Mouse (Mus musculus) Muller cell, postnatal 12 days (primary cell): ENCODE results near the gene Tas1r1.
A peak's percentile ranks its signal among the peaks of the same experiment; 100 is the strongest.

Experiments used
- DNase-seq: peaks from one replicate; pipeline ENCODE4 v3.0.0-alpha.2; 2015; ENCODE audit errors: inconsistent ontology term

Tas1r1 gene

DNA sequence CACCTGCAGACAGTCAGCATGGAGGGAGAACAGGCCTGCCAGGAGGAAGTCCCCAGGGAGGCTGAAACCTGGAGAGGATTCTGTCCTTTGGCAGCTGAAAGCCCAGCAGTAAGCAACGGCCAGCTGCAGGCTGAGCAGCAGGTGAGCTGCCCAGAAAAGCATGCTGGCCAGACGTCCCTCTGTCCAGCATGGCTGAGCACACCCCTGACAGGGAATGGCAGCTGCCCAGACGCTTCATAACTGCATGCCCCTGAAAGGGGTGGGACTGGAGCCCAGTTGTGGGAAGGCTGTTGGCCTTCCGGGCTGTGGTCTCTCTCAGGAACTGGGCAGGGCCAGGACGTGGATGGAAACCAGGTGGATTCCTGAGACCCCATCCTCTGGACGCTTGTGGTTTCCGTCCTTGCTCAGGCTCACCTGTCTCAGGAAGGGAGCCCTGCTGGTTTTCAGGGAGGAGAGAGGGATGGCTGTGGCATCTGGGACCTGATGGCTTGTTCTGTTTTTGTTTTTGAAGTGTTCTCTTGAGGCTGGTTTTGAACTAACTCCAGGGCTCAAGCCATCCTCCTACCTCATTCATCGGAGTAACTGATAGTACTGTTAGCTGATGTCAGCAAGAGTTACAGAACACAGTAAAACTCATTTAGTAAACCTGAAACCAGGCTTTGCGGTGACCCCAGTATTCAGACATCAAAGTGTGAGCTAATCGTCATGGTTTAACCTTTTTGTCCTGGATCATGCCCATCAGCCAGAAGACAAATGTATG, at the start of gene Tas1r1:
Gene Tas1r1, minus strand, starts transcription at position 344 of the 760 bp plus-strand sequence.
- DNase-seq, result peak; percentile 61

DNA sequence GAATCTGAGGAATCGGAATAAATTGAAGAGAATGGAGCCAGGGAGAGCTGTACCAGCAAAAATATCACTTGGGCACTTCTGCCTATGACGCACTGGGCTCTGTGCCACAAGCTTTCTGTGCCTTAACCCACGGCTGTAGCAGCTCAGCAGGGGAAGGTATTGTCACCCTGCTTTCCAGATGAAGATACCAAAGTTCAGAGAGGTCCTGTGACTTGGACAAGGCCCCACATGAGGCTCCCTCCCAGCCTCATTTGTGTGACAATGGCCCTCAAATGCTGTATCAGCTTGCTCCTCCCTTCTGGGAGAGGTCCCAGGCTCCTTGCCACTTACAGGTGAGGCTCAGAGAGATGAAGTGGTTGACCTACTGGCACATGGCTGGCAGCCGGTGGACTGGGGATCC, 49.8 kb upstream of the Tas1r1 start:
- peak; percentile 41 for DNase-seq

DNA sequence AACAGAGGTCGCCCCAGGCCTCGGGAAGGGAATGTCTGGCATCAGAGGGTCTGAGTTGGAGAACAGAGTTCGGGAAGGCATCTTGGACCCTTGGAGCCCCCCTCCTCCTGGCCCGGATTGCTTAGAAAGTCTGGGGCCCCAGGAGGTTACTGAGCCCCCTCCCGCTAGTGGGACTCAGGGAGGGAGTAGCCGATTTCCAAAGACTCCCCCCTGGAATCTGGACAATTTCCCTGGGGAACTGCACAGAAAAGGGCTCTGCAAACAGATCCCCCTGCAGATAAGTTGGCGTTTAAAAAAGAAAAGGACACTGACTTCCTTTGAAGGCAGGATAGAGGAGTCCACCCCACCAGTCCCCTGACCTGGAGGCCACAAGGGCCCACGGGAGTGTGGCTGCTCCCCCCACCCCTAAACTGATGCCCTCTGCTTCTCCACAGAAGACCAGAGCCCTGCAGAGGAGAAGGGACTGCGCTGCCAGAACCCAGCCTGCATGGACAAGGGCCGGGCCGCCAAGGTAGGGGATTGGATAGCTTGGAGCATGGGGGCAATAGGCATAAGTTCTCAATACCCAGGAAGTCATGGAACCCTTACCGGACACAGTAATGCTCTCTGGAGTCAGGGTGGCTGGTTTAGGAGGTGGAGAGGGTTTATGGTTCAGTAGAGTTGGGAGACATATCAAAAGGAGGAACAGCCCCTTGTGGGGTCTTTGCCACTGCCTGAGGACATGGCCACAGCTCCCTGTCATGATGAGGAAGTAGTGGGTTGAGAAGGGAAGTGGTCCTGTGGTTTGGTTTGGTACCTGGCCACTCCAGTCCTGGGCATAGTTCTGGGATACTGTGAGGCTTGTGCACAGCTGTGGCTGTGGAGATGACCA, 49.1 kb upstream of the Tas1r1 start:
- DNase-seq, result no peak

DNA sequence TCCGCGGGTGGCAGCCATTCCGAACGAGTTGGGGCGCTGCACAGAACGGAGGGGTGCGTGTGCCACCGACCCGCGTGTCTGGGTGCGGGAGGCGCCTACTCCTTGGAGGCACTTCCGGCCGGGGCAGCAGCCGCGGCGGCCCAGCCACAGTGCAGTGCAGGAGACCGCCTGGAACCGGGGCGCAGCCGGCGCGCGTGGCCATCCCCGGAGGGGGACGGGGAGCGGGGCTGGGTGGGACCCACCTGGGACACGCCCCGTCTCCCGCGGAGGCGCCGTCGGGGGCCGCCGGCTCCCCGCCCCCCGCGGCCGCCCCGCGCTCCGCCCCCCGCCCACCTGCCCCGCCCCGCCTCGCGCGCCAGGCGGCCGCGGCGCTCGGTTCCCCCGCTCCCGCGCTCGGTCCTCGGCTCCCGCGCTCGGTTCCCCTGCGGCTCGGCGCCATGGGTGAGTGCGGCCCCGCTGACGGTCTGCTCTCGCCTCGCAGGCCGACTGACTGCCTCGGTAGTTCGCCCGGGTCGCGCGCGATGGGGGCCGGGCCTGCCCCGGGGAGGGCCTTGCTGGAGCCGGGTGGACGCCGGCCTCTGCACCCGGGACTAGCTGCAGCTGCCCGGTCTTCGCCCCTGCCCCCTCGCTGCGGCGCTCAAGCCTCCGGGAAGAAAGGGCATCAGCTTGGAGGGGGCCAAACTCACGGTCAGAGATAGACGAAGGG, 48.3 kb upstream of the Tas1r1 start:
- peak; percentile 60 for DNase-seq

DNA sequence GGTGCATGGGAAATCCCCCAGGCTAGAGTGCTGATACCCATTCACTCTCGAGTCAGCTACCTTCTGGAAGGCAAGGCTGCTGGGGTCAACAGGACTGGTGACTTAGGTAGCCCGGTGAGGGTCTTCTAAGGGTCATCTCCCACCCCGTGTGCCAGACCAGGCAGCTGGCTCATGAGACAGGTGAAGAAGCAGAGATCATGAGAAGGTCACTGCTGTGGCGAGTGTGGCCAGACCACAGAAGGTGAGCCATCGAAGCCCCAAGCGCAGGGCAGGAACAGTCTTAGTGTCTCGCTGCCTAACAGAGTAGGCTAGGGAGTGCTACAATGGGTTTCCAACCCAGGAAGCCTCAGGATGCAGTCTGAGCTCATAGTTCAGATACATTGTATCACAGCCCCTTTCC, 46.2 kb upstream of the Tas1r1 start:
- no peak for DNase-seq

DNA sequence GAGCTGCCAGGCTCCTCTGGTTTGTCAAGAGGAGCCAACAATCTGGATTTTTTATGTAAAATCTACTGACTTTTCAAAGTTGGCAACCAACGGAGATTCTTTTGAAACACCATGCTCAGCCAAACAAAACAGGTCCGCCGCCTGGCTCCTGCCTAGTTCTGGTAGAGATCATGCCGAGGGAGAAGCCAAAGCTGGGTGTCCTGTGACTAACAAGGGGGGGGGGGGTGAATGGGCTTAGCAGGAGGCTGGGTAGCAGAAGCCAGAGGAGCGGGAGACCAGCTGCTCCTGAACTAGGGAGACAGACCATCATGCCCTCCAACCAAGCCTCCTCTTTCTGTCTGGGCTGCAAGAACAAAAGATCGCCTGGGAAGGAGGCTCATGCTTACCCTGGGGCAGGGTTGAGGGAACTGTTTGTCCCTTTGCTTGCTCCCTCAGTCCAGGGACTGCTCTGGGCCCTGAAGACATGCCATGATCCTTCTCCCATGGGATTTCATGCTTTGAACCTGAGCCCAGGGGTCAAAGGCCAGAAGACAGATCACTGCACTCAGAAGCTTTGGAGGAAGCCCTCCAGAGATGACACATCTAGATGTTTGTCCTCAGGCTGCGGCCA, 45.3 kb upstream of the Tas1r1 start:
- DNase-seq, result peak; percentile 87

DNA sequence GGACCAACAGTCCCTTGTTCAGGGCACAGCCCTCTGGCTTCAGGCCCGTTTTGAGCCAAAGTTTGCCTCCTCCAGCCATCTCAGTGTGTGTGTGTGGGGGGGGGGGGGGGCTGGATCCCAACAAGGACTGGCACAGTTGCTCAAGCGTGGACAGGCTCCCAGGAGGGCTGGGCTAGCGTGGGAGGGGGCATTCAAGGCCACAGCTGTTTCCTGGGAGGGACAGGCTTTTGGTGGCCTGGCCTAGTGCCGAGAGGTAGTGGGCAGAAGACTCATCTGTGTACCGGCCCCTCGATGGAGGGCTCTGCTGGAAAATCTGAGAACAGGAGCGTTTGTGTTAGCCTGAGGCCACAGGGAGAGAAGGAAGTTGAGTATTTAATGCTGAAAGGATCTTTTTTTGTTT, 41.6 kb upstream of the Tas1r1 start:
- DNase-seq, result peak; percentile 84

DNA sequence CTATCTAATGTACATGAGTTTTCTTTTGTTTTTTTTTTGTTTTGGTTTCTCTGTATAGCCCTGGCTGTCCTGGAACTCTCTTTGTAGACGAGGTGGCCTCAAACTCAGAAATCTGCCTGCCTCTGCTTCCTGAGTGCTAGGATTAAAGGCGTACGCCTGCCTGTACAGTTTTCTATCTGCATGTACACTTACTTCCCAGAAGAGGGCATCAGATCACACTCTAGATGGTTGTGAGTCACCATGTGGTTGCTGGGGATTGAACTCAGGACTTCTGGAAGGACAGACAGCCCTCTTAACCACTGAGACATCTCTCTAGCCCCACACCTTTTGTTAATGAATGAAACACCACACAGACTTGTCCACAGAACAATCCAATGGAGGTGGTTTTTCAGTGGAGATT, 40.9 kb upstream of the Tas1r1 start:
- no peak for DNase-seq

DNA sequence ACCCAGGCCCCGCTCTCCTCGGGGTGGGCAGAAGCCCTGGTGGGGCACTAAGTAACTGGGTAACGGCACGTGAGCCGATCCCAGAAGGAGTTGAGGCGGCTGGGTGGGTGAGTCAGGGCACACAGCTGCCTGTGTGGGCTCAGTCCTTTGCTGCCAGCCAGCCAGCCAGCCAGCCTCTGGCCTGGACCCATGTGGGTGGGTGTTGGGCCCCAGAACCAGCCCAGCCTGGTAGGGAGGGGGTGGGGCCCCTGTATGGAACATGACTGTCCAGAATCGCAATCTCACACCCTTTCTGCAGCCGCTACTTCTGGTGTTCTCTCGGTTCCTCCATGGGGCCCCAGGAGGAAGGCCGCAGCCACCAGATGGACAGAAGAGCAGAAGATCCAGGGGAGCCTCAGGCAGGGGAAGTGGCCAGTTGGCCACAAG, 39.8 kb upstream of the Tas1r1 start:
- peak; percentile 43 for DNase-seq

DNA sequence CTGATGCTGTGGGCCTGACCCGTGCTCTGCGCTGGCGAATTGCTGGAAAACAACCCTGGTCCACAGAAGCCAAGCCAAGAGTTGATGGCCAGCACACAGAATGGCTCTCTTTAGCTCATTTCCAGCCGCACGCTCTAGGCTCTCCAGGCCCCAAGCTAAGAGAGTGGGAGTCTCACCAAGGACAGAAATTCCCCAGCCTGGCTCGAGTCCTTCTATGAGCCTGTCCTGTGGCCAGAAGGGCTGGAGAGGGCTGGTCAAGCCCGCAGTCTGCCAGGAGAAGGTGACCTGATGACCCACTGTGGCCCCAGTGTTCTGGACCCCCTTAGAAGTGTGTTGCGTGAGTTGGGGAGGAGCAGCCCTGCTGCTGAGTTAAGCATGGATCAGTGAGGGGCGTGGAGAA, 38.8 kb upstream of the Tas1r1 start:
- DNase-seq, result no peak

DNA sequence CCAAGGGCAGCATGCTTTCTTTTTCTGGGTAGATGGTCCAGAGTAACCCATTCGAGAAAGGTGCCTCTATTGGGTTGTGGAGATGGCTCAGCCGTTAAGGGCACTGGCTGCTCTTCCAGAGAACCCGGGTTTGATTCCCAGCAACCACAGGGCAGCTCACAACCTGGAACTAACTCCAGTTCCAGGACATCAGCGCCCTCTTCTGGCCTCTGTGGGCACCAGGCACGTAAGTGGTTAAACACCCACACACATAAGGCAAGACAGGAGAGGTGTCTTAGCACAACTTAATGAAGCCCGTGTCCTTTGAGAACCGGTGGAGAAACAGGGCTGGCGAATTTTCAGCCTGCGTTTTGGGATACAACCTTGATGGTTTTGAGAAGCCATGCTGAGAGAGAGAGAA, 36.2 kb upstream of the Tas1r1 start:
- DNase-seq, result no peak

DNA sequence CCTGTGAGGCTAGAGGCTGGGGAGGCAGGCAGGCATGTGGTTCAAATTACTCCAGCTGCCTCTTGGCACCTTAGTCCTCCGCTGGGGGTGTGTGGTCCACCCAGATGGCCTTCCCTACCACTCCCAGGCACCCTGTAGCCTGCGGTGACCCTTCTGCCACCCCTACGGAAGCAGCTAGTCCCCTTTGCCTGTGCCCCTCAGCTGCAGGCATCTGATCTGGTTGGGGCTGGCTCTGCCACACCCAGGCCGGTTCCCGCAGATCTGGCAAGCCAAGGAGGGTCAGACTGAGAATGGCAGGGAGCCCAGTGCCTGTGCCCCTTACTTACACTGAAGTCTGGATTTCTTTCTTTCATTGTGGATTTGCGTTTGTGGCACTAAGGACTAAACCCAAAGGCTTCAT, 35.3 kb upstream of the Tas1r1 start:
- no peak for DNase-seq

DNA sequence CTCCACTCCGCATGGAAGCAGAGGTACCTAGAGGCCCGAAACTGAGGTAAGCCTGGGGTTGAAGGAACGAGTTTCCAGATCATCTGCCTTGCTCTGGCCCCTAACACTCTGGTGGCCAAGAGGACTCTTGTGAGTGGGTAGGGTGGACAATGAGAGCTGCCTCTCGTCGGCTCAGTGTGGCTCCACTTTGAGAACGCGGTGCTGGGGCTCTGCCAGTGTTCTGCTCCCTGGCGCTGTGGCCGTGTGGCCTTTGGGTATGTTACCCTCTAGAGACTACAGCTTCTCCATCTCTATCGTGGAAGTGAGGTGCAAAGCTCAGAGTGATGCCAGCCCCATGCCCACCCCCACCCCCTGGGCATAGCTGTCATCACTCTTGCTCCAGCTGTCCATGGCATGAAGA, 34.3 kb upstream of the Tas1r1 start:
- DNase-seq, result no peak

DNA sequence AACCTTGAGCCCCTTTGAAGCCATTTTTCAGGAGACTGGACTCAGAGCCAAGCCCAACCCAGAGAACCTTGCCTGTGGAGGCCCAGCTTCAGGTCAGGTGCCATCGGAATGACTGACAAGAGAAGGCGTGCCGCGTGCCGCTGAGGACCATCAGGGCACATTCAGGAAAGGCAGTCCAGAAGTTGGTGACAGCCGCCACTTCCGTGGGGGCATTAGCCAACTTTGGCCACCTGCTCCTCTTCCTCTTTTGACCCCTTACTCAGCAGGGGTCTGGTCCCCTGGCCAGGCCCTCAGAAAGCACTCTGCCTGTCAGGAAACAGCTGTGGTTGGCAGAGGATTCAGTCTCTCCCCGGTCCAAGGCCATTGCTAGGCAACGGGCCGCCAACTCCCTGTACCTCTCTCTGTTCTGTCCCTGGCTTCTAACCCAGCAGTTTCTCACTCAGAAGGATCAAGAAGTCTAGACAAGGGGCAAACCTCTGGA, 33.8 kb upstream of the Tas1r1 start, which contains the start of gene Plekhg5:
Gene Plekhg5, plus strand, starts transcription at position 378 of the 481 bp plus-strand sequence.
- DNase-seq, result peak; percentile 48

DNA sequence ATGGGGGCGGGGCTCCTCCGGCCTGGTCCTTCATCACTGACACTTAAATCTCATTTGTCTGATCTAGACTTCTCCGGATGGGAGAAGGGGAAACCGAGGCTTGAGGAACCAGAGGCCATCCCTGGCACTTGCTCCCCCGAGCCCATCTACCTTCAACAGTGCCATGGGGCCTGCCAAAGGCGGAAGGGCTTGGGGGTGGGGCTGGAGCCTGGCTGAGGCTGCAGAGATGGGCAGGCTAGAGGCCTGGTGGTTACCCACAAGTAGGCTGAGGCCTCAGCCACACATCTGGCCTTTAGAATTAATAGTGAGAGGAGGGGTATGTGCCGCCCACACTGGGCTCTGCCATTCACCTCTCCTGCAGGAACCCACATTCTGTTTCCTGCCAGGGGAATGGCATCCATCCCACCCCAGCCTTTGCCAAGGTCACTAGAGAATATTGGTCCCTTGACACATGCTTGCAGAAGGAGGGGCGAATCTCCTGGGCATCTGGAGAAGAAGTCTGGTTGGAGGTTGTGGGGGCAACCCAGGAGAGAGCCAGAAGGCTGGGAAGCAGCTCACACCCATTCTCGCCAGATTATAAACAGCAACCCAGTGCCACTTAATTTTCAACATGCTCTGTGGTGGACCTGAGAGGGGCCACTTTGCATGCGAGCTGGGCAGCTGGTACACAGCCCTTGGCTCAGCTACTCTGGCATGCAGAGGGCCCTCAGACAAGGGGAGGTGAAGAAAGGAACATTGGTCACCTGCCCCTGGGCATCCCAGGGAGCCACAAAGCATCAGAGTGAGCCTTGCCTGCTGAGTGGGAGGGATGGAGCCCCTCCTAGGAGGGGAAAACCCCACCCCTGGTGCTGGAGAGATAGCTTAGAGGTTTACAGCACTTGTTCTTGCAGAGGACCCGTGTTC, 32.4 kb upstream of the Tas1r1 start:
- peak; percentile 78 for DNase-seq

DNA sequence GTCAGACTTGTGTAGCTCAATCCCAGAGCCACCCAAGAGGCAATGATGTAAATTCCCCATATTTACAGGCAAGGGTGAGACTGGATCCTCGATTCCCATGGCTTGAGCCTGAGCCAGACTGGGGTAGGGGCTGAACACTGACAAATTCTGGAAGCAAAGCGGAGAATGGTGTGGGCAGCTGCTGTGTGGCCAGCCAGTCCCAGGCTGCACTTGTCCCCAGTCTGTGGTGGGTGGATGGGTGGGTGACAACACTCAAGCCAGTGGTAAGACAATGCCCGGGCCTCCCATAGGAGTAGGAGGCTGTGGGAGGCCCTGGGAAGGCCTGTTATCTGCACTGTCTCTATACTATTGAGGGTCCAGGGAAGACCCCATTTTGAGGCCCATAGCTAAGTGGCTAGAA, 30.9 kb upstream of the Tas1r1 start:
- no peak for DNase-seq

DNA sequence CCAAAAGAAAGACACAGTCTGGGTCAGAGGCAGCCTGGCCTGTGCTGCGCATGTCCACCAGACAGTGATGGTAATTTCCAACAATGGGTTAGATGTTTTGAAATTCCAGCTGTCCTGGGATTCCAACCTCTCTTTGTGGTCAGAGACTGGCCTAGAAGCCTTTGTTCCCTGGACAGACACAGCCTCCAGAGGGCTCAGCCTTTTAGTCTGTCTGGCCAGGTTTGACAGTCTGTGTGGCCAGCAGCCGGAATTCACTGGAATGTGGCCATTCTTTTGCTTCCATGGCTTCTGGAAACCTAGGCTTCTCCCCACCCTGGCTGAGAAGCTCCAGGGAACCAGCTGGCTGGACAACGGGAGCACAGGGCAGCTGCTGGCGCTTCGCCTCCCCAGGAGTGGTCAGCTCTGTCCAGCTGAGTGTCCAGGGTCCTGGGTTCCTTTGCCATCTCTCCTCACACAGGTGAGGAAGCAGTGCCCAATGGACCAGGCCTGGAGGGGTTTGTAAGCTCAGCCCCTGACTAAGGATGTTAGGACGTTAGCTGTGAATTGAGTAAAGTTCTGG, 29.9 kb upstream of the Tas1r1 start:
- peak; percentile 95 for DNase-seq

DNA sequence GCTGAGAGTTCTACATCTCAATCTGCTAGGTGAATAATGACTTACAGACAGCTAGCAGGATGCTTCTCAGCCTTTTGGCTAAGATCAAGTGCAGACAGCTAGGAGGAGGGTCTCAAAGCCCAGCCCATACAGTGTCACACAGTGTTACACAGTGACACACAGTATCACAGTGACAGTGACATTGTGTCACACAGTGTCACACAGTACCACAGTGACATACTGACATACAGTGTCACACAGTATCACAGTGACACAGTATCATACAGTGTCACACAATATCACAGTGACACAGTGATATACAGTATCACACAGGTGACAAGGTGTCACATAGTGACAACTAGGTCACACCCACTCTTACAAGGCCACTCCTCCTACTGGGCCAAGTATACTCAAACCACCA, 28.9 kb upstream of the Tas1r1 start:
- DNase-seq, result no peak

DNA sequence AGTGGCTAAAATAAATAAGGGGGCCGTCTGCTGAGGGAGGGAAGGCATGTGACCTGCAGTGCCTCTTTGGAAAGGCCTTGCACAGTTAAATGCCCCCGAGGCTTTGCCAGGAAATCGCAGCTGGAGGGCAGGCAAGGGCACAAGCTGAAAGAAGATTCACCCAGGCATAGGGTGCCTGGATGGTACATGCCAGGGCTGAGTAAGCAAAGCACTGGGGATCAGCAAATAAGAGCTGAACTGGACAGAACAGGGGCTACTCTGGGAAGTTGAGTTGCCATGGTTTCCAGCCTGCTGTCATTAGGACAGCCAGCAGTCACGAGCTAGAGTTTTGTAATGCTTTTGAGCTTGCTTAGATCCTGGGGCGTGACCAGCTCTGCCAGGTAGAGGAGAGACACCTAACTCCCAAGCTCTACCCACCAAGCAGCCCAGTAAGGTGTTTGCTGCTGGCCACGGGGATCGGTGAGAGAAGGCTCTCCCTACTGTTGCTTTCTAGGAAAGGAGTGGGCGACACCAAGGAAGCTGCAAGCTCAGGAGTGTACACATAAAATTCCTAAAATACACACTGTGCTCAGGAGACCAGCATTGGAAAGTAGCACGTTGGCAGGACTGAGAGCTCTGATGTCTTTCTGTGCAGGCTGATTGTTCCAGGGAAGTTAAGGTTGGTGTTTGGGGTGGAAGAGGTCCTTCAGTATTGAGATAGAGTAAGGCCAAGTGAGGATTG, 24.2 kb upstream of the Tas1r1 start:
- peak; percentile 60 for DNase-seq

DNA sequence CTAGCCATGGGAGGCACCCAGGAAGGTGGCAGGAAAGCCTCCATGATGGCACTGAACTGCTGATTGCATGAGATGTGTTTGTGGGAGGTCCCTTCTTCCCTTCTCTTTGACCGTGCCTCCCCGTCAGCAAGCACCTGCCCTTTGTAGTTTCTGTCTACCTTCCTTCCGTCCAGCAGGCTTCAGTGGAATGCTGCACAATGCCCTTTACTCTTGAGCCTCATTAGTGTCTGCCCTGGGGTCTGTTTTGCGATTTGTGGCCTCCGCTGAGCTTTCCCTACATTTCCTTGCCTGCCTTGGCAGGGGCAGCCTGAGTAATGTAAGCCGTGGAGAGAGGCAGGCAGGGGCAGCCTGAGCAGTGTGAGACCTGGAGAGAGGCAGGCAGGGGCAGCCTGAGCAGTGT, 6.2 kb upstream of the Tas1r1 start:
- no peak for DNase-seq
